Mouse (Mus musculus) cerebellum, postnatal 25 days (tissue): ENCODE measurements at regions not wholly inside any gene's neighbourhood (a gene's known extent, or its start where the extent isn't known, plus 50 kb on each side); places are given as distances from the start of the nearest gene placed in this dataset.
A peak's percentile ranks its signal among the peaks of the same experiment; 100 is the strongest.

Experiments used
- DNase-seq, 2 experiments: peaks; one replicate each; pipeline ENCODE4 v3.0.0; 2021; ENCODE audit warnings: mixed read lengths in 2 of 2

DNA sequence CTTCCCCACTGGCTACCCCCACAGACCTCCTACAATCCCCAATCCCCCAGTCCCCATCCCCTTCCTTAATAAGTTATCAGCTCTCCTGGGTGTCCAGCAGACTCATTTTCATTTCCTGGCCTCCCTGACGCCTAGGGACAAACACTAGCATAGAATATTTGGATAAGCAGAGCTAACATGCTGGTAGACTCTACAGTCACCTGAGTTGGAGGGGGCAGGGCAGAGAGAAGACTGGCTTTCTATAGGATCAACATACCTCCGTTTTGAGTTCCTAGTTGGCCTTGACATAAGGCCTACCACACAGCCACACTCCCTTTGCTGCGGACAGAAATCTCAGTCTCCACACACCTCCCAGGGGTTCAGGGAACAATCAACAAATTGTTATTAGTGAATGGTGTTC lies 205.2 kb upstream of the Rreb1 start:
- DNase-seq = no peak

DNA sequence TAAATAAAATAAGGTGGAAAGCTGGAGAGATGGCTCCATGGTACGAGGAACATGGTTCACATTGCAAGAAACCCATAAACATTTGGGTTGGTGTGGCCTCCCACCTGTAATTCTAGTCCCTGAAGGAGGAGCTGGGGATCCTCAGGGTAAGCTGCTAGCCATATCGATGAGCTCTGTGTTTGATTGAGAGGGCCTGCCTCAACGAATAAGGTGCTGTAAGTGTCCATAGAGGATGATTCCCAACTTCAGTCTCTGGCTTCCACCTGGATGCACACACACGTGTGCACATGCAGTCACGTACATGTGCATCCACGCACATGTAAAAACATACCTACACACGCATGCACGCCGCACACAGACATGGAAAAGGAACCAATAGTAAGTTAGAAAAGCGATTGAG lies 199.0 kb upstream of the Rreb1 start:
- peak in 1 of 2 experiments; percentile 14 for DNase-seq

DNA sequence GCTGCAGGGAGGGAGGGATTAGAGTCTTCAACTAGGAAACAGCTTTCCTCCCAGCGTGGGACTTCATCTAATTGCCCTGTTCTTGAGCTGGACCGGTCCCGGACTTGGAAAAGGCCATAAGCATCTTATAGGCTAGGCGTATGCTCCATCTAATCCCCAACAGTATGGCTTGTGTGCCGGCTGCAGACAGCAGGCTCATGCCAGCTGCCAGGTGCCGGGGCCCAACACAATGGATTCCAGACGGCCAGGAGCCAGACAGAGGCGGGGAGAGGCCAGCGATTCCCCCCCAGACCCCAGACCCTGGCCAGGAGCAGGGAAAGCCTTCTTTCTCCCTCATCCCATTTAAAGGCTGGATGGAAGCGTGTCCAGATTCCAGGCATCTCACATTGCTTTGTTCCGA lies 198.4 kb upstream of the Rreb1 start:
- DNase-seq = peak; percentile 30 to 36

DNA sequence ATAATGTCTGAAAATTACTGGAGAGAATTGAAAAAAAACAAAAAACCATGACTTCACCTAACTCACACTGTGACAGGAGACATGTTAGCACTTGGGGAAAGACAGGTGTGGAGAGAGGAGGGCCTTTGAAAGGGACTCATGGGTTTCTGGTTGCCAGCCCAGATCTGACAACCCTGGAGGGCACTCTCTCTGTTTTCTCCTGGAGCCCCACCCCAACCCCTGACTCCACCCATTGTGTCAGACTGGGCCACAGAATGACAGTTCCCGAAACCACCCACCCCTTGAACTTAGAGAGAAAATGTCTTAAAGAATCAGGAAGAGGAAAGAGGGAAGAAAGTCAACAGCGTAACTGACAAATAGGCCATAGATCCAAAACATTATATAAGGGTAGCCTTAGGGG lies 197.4 kb upstream of the Rreb1 start:
- no peak for DNase-seq

DNA sequence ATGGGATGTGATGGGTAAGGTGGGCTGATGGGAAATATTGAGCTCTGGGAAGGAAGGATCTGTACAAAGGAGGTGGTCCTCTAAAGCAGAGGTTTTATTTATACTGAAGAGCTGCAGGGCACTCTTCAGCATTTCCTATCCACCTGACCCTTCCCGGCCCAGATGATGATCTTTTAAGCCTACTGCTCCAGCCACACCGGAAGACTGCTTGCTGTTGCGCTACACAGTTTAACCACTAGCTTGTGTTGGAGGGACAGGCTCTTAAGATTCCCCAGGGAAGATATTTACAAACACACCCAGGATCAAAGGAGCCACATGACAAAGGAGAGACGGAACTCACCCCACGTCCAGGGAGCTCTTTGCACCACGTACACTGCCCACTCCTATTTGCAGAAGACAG lies 196.8 kb upstream of the Rreb1 start:
- DNase-seq = no peak

DNA sequence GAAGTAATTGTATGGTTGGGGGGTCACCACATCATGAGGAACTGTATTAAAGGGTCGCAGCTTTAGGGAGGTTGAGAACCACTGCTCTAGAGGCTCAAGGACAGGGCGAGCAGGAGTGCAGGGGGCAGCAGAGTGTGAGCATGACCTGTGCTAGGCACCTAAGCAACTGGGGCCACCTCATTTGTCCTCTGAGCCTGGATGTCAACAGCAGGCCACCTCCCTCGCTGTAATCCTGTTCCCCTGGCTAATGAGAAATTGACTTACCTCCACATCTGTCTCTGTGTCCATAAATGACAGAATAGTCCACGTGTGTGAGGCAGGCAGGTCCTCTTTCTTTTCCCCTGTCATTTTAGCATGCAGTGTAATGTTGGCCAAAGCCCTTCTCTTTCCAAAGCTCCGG lies 192.7 kb upstream of the Rreb1 start:
- no peak for DNase-seq

DNA sequence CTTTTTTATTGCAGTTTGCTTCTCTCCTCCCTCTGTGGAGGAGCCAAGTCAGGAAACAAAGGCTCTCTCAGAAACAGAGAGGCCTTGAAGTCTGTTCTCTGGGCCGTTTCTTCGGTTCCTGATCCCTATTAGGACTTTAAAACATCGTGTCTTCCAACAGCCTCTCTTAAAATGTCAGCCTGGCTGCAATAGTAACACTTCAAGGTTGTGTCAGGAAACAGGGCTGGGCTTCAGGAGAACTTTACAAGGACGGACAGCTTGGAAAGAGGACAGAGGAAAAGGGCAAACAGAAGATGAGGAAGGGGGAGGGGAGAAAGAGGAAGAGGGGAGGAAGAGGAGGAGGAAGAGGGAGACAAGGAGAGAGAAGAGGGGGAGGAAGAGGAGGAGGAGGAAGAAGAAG lies 191.7 kb upstream of the Rreb1 start:
- DNase-seq = no peak

DNA sequence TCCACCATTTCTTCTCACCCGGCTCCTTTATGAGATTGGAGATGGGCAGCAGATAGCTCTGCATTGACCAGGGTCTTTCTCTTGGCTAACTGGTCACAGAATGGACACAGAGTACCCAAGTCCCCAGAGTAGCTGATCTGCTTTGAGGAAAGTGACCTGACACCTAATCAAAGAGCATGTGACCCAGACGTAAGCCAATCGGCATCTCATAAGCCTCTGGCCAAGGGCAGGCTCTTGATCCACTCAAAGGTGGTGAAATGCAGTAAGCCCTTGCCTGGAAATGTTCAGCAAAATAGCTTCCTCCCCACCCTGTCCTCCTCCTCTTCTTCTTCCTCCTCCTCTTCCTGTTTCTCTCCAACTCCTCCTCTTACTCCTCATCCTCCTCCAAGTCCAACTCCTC lies 190.3 kb upstream of the Rreb1 start:
- no peak for DNase-seq

DNA sequence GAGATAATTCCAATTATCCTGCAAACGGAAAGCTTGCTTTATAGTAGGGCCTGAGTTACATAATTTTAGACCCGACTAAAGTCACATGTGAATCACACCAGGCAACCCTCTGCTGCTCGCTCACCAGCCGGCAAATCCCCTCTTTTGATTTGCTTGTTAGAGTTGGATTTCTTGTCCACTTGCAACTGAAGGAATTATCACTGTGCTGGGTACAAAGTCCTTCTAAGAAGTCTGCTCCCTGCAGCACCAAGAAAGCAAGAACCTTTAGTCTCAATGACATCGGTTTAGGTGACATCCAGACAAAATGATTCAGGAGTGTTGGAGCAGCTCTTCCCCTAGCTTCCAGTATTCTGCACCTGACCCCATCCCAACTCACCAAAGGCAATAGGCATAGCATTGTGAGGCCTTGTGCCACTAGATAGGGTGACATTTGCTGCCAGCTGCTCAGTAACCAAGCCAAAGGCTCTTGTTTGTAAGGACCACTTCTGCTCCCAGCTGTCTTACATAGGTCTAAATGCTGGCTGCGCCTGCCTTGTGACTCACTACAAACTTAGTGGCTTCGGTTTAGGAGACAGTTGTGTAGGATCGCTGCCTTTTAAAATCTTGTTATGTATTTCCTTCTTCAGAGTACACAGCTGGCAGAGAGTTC lies 189.5 kb upstream of the Rreb1 start:
- DNase-seq = no peak

DNA sequence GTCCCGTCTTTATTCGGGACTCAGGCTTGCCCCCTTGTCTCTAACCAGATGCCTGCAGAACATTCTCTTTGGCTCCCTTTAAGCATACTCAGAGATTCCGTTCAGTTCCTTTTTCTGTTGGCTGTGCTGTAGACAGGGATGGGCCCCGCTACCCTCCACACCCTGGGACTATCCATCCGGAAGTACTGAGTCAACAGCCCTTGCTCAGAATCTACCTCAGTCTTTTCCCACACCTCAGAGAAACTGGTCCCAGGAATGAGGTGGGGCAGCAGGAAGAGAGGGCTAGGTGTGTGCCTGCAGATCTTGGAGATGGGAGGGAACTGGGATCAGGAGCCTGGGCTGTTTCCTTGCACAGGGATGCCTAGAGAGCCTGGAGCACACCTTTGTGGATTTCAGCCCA lies 186.1 kb upstream of the Rreb1 start:
- no peak for DNase-seq

DNA sequence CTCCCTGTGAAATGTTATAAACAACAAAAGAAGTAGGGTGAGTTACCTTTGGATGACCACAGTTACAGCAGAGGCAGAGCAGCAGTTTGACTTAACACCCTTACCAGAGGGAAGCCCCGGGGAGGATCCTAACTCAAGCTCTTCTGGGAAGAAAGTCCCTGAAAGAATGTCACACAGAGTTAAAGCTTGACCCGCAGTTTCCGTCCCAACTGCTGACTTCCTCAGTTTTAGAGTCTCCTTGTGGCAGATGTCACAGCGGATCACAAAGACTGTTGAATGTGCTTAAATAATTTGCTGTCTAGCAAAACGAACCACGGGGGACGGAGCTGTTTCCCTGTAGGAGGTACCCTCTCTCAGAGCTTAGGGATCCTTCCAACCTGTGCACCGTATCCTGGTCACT lies 183.0 kb upstream of the Rreb1 start:
- no peak for DNase-seq

DNA sequence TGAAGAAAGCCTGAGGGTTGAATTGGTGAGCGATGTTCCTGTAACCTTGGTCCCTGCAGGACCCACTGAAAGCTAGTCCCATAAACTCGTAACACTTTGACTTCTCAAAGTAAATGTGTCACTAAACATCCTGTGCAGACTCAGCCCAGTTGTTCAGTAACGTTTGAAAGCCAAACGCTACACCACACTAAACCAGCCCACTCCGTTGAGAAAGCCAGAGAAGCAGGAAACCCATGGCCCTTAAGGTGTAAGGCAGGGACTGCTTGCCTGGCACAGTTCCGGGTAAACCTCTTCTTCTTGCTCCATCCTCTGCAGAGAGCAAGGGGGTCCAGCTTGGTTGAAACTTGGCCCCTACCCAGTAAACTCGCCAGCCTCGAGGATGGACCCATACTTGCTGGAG lies 180.6 kb upstream of the Rreb1 start:
- no peak for DNase-seq

DNA sequence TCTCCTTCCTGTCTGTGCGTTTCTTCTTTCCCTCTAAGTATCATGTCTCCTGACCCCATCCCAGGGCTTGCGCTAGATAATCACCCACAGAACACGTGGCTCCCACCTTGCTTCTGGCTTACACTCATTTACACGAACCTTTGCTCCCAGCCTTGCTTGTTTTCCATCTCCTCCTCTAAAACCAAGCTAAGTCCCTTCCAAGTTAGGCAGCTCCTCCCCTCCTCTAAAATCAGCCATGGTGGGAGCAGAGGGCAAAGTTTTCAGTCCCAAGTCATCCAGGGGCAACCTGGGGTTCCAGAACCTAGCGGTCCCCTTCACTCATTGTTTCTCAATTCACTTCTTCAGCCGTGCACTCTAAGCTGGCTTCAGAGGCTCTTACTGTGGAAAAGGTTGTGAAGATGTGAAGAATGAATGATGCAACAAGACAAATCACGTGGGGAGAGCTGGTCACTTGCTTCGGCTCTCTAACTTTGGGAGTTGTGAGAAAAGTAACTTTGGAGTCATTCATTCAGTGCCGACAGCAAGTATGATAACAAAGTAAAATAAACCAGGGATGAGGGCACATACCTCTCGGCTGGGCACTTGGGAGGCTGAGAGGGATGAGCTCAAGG lies 179.9 kb upstream of the Rreb1 start:
- DNase-seq = no peak

DNA sequence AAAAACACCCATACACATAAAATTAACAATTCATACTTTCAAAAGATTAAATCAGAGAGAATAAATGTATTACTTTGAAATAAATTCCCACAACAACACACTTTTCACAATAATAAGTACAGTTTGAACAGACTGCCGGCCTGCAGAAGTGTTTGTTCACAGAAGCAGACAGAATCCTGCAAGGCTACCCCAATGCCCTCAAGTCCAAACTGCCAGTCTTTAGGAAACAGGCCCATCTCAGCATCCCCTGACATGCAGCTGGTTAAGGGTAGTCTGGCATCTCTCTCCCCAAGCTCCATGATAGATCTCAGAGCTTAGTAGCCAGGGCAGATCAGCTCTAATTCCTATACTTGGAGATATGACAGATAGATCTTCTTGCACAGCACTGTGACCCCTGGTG lies 178.5 kb upstream of the Rreb1 start:
- DNase-seq = no peak

DNA sequence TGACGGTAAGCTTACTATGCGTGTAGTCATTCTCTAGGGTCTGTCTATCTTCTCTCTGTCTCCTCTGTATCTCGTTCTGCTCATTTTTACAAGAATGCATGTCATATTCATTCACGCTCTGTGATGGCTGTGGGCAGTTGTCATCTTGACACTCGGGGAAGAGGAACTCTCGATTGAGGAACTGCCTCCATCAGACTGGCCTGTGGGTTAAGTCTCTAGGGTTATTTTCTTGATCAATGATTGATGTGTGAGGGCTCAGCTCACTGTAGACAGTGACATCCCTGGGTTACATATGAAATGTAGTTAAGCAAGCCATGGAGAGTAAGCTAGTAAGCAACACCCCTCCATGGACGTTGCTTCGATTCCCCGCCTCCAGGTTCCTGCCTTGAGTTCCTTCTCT lies 178.0 kb upstream of the Rreb1 start:
- no peak for DNase-seq

DNA sequence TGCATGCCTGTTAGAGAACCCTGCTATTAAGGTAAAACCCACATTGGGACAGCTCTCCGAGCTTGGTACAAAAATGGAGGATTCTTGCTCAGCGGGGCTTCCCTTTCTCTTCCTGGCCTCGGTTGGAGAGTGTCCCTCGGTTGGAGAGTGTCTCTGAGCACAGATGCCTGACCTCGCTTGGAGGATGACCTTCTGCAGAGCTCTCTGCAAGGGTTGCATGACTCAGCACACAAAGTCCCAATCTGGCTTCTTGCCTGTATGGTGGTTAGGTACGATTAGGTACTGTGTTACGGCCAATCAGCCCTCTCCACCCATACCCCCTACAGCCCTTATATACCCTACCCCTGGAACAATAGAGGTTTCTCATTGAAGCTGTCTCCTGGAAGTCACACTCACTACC lies 177.1 kb upstream of the Rreb1 start:
- no peak for DNase-seq

DNA sequence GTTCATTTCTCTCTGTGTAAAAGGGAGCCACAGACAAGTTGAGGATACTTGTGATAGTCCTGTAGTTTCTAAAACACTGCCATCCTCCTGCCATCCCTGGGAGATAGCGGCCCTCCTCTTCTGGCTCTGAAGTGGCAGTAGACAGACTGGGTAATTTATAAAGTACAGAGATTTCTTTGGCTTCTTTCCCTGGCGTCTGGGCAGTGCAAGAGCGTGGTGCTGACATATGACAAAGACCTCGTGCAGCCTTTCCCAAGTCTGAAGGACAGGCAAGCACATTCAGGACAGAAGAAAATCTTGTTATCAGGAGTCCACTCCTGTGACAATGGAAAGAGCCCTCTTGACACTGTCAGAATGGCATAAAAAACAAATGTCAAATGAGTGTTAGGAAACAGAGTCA lies 175.9 kb upstream of the Rreb1 start:
- no peak for DNase-seq

DNA sequence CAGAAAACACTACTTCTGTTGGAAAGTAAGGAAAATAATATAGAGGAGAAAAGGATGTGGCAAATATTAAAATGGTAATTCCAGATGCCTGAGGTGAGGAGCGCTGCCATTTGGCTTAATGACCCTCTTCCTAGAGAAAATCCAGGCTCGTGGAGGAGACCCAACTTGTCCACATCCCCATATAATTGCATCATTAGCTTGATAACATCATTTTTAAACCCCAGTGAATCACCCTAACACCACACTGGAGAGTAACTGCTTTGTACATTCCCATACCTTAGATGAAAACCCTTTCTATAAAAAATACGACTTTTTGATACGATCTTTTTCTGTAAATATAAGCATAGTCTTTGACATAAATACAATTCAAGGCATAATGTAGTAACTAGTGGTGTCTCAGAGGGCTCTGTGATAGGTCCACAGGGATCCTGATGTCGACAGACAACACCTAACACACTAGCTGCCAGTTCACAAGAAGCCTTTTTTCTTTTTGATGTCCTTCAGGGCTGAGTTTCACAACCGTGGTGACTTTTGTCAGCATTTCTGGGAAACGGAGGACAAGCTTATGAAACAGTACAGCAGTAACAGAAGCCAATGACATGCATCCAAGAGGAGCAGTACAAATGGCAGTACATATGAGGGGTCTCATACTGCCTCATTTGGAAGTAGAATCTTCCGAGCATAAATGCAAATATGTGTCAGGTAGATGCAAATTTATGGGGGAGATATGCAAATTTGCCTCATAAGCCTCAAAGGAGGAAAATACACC lies 174.8 kb upstream of the Rreb1 start:
- DNase-seq = no peak

DNA sequence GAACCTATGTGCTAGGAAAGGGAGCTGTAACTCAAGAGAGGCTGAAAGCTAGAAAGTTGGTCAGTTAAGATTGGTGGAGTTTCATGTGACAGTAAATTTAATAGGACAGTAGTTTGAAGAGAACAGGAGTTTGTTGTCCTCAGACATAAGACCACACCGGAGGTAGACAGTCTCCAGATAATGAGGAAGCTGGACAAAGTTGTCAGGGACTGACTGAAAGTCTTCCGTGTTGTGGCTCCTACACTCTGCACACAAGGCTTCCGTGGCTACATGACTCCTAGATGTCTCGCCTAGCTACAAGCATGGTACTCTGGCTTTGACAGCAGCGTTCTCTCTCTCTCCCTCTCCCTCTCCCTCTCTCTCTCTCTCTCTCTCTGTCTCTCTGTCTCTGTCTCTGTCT lies 171.9 kb upstream of the Rreb1 start:
- no peak for DNase-seq

DNA sequence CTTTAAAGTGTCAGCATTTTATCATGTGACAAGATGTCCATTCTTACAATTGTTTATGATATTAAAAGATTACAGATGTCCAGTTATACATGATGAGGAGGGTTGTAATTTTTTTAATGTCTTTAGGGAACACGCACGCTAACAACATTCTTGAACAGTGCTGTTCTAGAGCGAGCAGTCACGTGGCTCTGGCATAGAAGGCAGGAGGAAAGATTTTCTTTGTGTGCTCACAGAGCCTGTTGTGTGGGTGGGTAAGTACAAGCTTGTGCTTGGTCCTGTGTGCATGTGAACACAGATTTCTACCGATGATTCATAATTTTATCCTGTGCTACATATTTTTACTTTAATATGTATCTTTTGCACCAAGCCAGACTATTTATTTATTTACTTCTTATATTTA lies 169.1 kb upstream of the Rreb1 start:
- no peak for DNase-seq

DNA sequence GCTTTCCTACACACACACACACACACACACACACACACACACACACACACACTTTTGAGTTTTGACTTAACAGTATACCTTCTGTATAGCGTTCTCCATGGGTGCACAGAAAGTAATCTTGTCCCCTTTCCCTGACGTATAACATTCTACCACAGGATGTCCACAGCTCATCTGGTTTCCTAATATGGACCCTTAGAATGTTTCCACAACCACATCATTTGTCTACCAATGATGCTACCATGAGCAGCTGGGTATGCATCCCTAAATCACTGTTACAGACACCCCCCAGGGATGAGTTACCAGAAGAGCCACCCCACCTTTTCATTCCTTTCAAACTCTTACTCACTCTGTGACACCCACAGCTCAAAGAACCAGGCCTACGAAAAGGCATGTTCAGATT lies 166.8 kb upstream of the Rreb1 start:
- DNase-seq = no peak

DNA sequence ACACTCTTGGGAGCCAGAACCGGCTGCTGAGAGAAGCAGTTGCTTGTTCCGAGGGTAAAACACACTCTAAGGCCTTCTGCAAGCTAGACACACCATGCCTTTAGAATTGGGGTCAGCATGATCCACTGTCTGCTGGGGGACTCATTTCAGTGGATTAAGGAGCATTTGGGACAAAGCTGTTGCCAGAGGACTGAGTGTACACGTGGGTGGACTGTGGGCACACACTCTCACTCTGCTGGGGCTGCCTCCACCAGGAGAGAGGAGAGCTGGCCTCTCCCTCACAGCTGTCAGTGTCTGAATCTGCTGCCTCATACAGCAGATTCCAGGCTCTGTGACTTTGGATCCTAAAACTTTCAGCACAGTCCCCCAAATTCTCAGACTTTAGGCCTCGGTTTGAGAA lies 161.2 kb upstream of the Rreb1 start:
- DNase-seq = no peak

DNA sequence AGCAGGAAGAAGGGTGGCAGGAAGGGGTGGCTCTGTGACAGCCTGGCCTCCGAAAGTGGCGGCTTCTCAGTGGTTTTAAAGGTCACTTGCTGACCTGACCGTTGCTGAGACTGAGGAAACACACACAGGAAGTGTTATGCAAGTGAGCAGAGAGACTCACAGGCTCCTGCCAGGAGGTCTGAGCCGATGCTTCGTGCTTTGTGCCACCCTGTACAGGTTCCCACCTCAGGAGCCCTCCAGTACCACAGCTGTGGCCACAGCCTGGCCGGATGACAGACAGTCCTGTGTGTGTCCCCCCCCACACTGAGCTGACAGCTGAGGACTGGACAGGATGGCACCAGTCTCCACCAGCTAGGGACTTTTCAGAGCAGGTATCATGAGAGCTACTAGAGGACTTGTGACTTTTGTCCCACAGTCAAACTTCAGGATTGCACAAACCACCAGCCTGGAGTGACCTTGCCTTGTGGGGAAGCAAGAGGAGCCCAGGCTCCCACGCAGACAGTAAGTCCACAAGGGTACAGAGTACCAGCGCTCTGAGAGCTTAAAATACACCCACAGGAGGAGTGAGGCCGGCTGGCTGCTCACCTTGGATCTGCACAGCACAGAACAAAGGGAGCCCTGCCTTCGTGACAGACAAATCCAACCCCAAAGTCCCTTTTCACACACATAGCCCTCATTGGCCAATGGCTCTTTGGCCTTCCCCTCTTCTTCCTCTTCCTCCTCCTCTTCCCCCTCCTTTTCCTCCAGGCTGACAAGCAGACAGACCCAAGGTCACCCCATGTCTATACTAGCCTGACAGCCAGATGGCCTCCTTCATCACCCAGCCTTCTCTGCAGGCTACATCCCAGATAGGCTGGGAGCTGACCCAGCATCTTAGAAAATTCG lies 158.1 kb upstream of the Rreb1 start:
- DNase-seq = peak in 1 of 2 experiments; percentile 5
